Mouse (Mus musculus): ENCODE results near the gene Zbtb33.

DNA sequence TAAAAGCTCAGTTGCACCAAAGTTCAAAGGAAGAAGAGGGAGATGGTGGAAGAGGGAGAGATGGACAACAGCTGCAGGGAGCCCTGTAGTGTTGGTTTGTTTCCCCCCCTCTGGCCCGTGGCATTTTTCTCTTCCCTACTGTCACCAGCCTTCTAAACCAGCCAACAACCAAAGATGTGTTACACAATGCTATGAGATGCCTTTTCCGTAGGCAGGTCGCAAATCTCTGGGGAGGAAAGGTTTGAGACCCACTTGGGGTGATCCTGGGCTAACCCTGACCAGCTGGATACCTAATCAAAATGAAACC, 818 bp downstream of the Zbtb33 start:
- TF ChIP-seq CTCF (IDR thresholded peaks at IDR 0.05; ENCODE audit: low read depth, low read length) (no peak), POLR2AphosphoS5 (IDR thresholded peaks at IDR 0.05; ENCODE audit: insufficient replicate concordance, low read depth, low read length) (no peak), TAL1 (conservative IDR thresholded peaks at IDR 0.05; ENCODE audit: low read depth, low read length) (no peak), GATA1 (IDR thresholded peaks at IDR 0.05; ENCODE audit: borderline replicate concordance, low read length) (no peak)
